Mouse (Mus musculus) liver, postnatal 0 days (tissue): ENCODE data around the gene Hnrnpul2. TPM values are rescaled to one million over a fixed set of nuclear protein-coding genes. Genes with fewer than 3 reads are reported as not detected.

Experiments
- ATAC-seq: fragments of 200-750 bp; cut with Nextera tagmentation; 2 replicates; pipeline ENCODE4 v1.8.0; 2017; ENCODE audit warnings: mild to moderate bottlenecking, moderate library complexity
- DNase-seq: peaks from one replicate; pipeline ENCODE4 v3.0.0-alpha.2; 2016
- H3K27ac ChIP-seq: fragments of 300-500 bp; sonication (generic); 2 replicates; pipeline ENCODE4 v1.5.1; 2014; ENCODE audit warnings: antibody characterized with exemption, moderate library complexity, mild to moderate bottlenecking, low read depth
- H3K27me3 ChIP-seq: fragments of 300-500 bp; sonication (generic); 2 replicates; pipeline ENCODE4 v1.6.1; 2014; ENCODE audit warnings: low read length, control low read depth, mixed read lengths; ENCODE audit not compliant: insufficient read depth
- H3K36me3 ChIP-seq: fragments of 300-500 bp; sonication (generic); replicated peaks from 2 replicates; pipeline ENCODE4 v1.6.1; 2014; ENCODE audit warnings: mild to moderate bottlenecking, control low read depth, low read length, moderate library complexity, mixed read lengths; ENCODE audit not compliant: insufficient read depth
- H3K4me1 ChIP-seq: fragments of 300-500 bp; sonication (generic); 2 replicates; pipeline ENCODE4 v1.6.1; 2014; ENCODE audit warnings: antibody characterized with exemption, mild to moderate bottlenecking, control low read depth; ENCODE audit not compliant: insufficient read depth
- H3K4me2 ChIP-seq: fragments of 300-500 bp; sonication (generic); 2 replicates; pipeline ENCODE4 v1.6.1; 2014; ENCODE audit warnings: low read depth, mild to moderate bottlenecking, low read length, moderate library complexity, mixed read lengths
- H3K4me3 ChIP-seq: fragments of 300-500 bp; sonication (generic); 2 replicates; pipeline ENCODE4 v1.5.1; 2014; ENCODE audit warnings: low read depth, low read length
- H3K9ac ChIP-seq: fragments of 300-500 bp; sonication (generic); replicated peaks from 2 replicates; pipeline ENCODE4 v1.6.1; 2014; ENCODE audit warnings: mild to moderate bottlenecking, moderate library complexity
- H3K9me3 ChIP-seq: fragments of 300-500 bp; sonication (generic); 2 replicates; pipeline ENCODE4 v1.6.1; 2016; ENCODE audit warnings: mild to moderate bottlenecking, control low read depth, low read length, mixed read lengths
- CTCF ChIP-seq: sonication (generic); IDR thresholded peaks from 2 replicates; pipeline ENCODE4 v1.5.1; 2016; ENCODE audit warnings: antibody characterized with exemption, low read depth
- EP300 ChIP-seq: IDR thresholded peaks from 2 replicates; pipeline ENCODE4 v1.6.1; 2016; ENCODE audit warnings: antibody characterized with exemption, low read depth, mild to moderate bottlenecking
- WGBS: fragments of 180-500 bp; shearing (Covaris S2); extraction: QIAGEN DNeasy Blood & Tissue Kit; methylation state at CpG from one replicate; pipeline ENCODE4 v1.1.7; 2014; ENCODE audit not compliant: insufficient replicate concordance; 5-methylcytosine and 5-hydroxymethylcytosine counted together
- polyA plus RNA-seq: library from polyadenylated mRNA; unstranded; fragments of >200 nt; fragmentation: Nextera tagmentation; extraction: Ambion mirVana; gene quantifications from 2 replicates; pipeline ENCODE4 v1.2.1, GENCODE M21; 2015

Gene Hnrnpul2
- polyA plus RNA-seq, 1 experiment from 2014 or later: 2.1 TPM

GRCm38 (mm10) chr19:8838041-8838730, 18.4 kb downstream of the Hnrnpul2 start:
- 25% methylated on average over 15 of the region's 15 CpGs for WGBS
- peak overlapping the region; percentile 91 for H3K27ac ChIP-seq

GRCm38 (mm10) chr19:8839103-8839907, 19.5 kb downstream of the Hnrnpul2 start, which contains the start of gene Gng3:
Gng3 (minus strand) TSS chr19:8839194.
- Histone ChIP-seq H3K9ac (peak within 1 kb of the TSS; percentile 77), H3K4me3 (peak within 1 kb of the TSS; percentile 63), H3K4me2 (peak within 1 kb of the TSS; percentile 97), H3K4me1 (peaks cover 32% of the 10 kb centered on the region), H3K27ac (peak within 1 kb of the TSS; percentile 91), H3K27me3 (no peaks in the 10 kb centered on the region), H3K9me3 (no peaks in the 10 kb centered on the region), H3K36me3 (peaks cover 14% of the 10 kb centered on the region)
- WGBS: 78% methylated on average over 11 of the region's 11 CpGs
- no peak for DNase-seq
- no peak for ATAC-seq
- no peak for TF ChIP-seq EP300
- TF ChIP-seq CTCF: no peak

More at GRCm38 (mm10) chr19:8838041-8838730, 18.4 kb downstream of the Hnrnpul2 start:
- H3K4me1 ChIP-seq: peaks cover 32% of the 10 kb centered on the region
- H3K9me3 ChIP-seq: no peaks in the 10 kb centered on the region
- ATAC-seq (peak; percentile 9; the same call in 1 of the 2 replicates), DNase-seq (peak; percentile 55)
- H3K36me3 ChIP-seq: peaks cover 24% of the 10 kb centered on the region
- peak overlapping the region; percentile 63 for H3K4me3 ChIP-seq
- peak overlapping the region; percentile 97 for H3K4me2 ChIP-seq
- TF ChIP-seq CTCF: no peak
- no peak for TF ChIP-seq EP300
- H3K9ac ChIP-seq: peak overlapping the region; percentile 77
- H3K27me3 ChIP-seq: no peaks in the 10 kb centered on the region

GRCm38 (mm10) chr19:8839908-8840791, 20.3 kb downstream of the Hnrnpul2 start:
- DNase-seq (peak; percentile 85), ATAC-seq (peak; percentile 68)
- Histone ChIP-seq H3K4me3 (peak overlapping the region; percentile 69), H3K9me3 (no peaks in the 10 kb centered on the region), H3K27ac (peak overlapping the region; percentile 71), H3K4me1 (peaks cover 32% of the 10 kb centered on the region), H3K4me2 (peak overlapping the region; percentile 93), H3K27me3 (no peaks in the 10 kb centered on the region), H3K9ac (peak overlapping the region; percentile 82), H3K36me3 (peaks cover 7% of the 10 kb centered on the region; the same call in 1 of the 2 replicates)
- no peak for TF ChIP-seq EP300
- TF ChIP-seq CTCF: 0 out of 2 replicates have a peak, but pooled peaks have one; percentile 3
- WGBS: 27% methylated on average over 29 of the region's 29 CpGs

GRCm38 (mm10) chr19:8841012-8841411, 21.2 kb downstream of the Hnrnpul2 start:
- H3K27ac ChIP-seq: peak overlapping the region; percentile 71; the same call in 1 of the 2 replicates
- WGBS: 83% methylated on average over 7 of the region's 7 CpGs
- peaks cover 32% of the 10 kb centered on the region for H3K4me1 ChIP-seq
- H3K9ac ChIP-seq: peak overlapping the region; percentile 82
- no peaks in the 10 kb centered on the region for H3K27me3 ChIP-seq
- peak overlapping the region; percentile 69 for H3K4me3 ChIP-seq
- no peak for TF ChIP-seq EP300
- no peak for TF ChIP-seq CTCF
- H3K36me3 ChIP-seq: peaks cover 5% of the 10 kb centered on the region
- H3K9me3 ChIP-seq: no peaks in the 10 kb centered on the region
- peak overlapping the region; percentile 93 for H3K4me2 ChIP-seq
- ATAC-seq: no peak
- no peak for DNase-seq

GRCm38 (mm10) chr19:8842961-8843360, 23.2 kb downstream of the Hnrnpul2 start:
- no peak for DNase-seq
- H3K4me3 ChIP-seq: no peak overlapping the region
- H3K27me3 ChIP-seq: no peaks in the 10 kb centered on the region
- H3K9ac ChIP-seq: no peak overlapping the region
- H3K36me3 ChIP-seq: peaks cover 24% of the 10 kb centered on the region
- no peaks in the 10 kb centered on the region for H3K9me3 ChIP-seq
- H3K27ac ChIP-seq: no peak overlapping the region
- 74% methylated on average over 6 of the region's 6 CpGs for WGBS
- H3K4me2 ChIP-seq: no peak overlapping the region
- peaks cover 28% of the 10 kb centered on the region for H3K4me1 ChIP-seq
- ATAC-seq: no peak
- TF ChIP-seq EP300 (no peak), CTCF (no peak)
